Mouse (Mus musculus) 3T3-L1 (cell line): Measurements from ENCODE around the gene Ift20.
"Not testable (repeated sequence)": the region's sequence is repeated elsewhere in the genome, so short reads cannot be mapped to it uniquely, and the experiment has no call there.

Experiments
- DNase-seq: peaks from one replicate; pipeline ENCODE4 v3.0.0-alpha.2; 2015; ENCODE audit warnings: low read depth, low spot score

Gene Ift20

DNA sequence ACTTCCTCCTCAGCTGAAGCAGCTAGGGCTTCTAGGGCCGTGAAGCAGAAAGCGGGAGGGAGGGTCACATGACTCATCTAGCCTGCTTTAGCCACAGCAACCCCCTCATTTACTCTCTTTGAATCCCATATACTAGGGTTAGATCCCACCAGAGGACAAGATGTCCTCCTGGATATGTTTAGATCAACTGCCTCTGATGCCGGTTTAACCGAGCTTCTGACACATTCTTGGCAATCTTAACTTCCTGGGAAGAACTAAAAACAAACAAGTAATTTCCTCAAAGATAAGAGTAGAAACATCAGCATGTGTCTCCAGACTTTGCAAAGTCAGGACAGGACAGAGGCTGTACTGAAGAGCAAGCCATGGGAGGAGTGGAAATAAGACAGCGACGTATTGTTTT is 30.6 kb downstream of the Ift20 start:
- DNase-seq = no peak

DNA sequence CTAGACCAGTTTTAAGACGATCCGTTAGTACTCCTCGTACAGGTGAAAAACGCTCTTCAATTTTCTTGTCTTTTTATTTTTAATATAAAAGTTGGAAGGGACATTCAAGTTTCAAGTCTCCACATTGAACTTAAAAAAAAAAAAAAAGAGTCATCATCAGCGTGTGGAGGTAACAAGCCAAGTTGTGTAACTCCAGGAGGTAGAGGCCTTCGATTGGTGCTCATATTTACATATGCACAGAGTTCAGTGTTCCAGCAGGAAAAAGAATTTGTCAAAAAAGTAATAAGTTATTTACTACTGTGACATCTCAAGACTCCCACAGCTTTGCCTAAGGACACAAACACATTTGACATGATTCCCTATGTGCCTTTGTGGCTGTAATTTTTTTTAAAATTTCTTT is 31.5 kb downstream of the Ift20 start:
- no peak for DNase-seq

DNA sequence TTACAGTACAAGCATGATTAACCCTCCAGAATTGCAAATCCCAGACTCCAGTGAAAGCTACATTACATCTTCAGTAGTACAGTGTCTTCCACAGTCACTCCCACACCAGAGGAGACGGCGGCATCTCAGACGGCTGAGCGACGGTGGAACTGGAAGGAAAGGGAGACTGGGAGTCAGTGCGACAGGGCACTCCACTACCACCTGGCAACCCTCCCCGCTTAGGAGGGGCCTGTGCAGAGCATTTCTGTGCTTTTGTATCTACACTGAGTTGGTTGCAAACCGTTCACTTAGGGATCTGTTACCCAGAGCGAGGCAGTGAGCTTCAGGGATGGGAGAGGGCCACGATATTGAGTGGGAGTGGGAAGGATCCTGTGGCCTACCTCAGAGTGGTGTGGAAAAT is 32.7 kb downstream of the Ift20 start:
- no peak for DNase-seq

DNA sequence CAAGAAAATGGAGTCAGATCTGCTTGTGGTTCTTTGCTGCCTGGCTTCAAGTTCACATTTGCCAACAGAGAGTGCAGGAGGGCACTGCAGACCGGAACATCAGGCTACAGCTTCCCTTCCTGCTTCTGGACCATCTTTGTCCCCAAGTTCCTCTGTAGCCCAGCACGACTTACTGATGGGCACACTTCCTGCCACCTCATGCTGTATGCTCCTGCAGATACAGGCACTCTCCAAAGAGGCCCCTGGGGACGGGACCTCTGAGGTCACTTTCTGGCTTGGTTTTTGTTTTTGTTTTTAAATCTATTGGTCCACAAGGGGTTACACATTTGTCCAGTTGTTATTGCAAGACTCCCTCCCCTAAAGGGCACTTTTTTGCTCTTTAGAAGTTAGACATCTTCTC is 33.6 kb downstream of the Ift20 start:
- peak; percentile 18 for DNase-seq

DNA sequence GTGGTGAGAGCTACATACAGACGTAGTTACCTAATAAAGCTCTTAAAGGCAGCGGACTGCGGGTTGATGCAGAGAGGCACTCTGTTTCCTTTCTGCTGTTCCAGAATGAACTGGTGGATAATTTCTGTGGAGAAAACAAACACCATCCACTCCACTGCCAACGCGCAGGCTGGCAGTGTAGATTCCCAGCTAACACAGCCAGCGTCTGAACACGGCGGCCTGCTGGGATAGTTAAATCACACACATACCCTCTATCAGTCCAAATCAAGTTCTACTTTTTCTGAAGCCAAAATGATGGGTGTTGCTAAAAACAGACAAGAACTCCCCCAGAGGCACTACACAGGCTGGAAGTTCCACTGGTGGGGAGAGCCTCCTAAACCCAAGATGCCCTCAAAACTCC is 35.3 kb downstream of the Ift20 start:
- no peak for DNase-seq

DNA sequence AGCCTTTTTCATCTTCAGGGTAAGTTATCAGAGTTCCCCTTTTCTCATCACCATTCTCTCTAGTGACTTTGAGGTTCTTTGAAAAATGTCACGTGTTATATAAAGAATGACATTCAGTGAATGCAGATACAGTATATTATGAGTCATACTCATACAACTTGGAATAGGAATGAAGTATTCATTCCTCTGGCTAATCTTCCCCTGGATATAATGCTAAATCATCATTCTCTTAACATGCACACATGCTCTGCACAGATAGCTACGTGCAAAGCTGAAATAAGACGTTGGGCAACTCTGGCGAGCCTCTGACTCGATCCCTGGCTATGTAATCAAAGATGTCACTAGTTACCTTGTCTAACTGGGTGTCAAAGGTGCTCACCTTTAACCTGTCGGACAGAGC is 35.7 kb downstream of the Ift20 start:
- peak; percentile 57 for DNase-seq

DNA sequence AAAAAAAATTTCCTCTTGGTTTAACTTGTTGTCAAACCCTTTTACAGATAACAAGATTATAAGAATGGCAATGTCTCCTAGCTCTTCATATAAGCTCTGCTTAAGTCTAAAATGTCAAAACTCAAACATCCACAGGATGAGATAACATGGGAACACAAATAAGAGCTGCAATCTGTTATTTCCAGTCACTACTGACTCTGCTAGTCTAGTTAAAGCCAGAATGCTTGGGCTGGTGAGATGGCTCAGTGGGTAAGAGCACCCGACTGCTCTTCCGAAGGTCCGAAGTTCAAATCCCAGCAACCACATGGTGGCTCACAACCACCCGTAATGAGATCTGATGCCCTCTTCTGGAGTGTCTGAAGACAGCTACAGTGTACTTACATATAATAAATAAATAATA is 37.9 kb downstream of the Ift20 start:
- not testable (repeated sequence) for DNase-seq

DNA sequence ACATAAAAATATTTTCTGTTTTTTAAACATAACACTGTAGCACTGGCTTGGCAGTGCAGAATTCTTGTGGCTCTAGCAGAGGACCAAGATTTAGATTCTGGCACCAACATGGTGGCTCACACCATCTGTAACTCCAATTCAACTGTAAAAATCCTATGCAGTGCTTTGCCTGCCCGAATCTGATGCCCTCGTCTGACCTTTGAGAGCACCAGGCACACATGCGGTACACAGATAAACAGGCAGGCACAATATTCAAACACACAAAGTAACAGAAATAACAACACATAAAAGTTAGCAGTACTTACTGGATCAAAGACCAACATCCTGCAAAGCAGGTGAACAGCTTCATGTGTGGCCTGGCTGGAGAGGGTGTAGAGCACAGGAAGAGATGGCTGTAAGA is 38.4 kb downstream of the Ift20 start:
- no peak for DNase-seq

DNA sequence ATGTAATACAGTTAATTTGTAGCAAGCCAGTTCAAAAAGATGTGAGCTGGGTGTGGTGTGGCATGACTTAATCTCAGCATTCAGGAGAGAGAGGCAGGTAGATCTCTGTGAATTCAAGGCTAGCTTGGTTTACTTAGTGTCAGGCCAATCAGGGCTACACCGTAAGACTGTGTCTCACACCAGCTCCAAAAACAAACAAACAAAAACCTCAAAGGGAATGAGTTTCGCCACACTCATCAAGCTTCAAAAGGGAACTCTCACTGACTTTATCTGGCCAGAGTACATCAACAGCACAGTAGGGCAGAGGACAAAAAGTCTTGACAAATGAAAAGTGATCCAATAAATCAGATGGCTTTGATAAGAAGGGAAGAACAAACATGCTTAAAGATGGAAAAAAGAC is 38.8 kb downstream of the Ift20 start:
- no peak for DNase-seq

DNA sequence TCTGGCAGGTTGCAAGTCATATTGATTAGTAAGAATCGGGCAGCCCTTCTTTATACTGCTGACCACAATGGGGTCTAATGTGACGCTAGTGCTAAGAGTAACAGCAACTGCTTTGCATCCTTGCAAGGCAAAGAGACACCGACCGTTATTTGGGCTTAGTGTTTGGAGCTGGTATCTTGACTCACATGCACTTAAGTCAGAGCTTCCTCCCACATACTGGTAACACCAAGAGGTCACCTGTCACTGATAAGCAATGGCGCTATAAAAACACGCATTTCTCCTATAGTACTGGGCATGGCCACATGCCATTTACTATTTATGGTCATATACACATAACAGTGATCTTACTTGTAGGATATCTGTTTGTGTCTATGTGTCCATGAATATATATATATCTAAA is 46.7 kb downstream of the Ift20 start:
- DNase-seq = no peak

DNA sequence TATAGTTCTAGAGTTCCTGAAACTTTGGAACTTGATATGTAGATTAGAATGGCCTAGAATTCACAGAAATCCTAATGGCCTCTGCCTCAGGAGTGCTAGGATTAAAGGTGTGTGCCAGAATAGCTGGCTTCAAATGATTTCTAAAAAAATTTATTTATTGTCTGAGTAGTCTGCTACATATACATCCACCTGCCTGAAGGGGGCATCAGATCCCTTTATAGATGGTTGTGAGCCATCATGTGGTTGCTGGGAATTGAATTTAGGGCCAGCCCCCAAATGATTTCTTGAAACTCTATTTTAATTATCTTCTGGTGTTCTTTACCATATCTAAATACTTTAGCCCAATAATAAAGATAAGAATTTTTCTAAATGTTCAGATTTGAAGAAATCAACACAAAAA is 49.9 kb downstream of the Ift20 start:
- peak; percentile 41 for DNase-seq

DNA sequence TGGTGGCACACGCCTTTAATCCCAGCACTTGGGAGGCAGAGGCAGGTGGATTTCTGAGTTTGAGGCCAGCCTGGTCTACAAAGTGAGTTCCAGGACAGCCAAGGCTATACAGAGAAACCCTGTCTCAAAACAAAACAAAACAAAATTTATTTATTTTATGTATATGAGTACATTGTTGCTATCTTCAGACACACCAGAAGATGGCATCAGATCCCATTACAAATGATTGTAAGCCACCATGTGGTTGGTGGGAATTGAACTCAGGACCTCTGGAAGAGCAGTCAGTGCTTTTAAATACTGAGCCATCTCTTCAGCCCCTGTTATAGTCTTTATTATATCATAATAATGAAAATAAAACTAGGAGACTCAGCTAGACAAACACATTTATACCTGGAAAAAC is 51.5 kb downstream of the Ift20 start:
- peak; percentile 13 for DNase-seq
